Mouse (Mus musculus) midbrain, postnatal 0 days (tissue): ENCODE measurements at regions not wholly inside any gene's neighbourhood (a gene's known extent, or its start where the extent isn't known, plus 50 kb on each side); places are given as distances from the start of the nearest gene placed in this dataset.

Source experiments
- ATAC-seq: fragments of 200-750 bp; cut with Nextera tagmentation; 2 replicates; pipeline ENCODE4 v1.8.0; 2017; ENCODE audit warnings: moderate number of reproducible peaks, mild to moderate bottlenecking, moderate TSS enrichment, moderate library complexity; ENCODE audit not compliant: low FRiP score
- DNase-seq: peaks from one replicate; pipeline ENCODE4 v3.0.0-alpha.2; 2015; ENCODE audit warnings: low spot score
- H3K27ac ChIP-seq: fragments of 300-500 bp; sonication (generic); 2 replicates; pipeline ENCODE4 v1.5.1; 2014; ENCODE audit warnings: low read depth, mild to moderate bottlenecking, low read length, mixed read lengths
- H3K27me3 ChIP-seq: fragments of 300-500 bp; sonication (generic); 2 replicates; pipeline ENCODE4 v1.6.1; 2014; ENCODE audit warnings: low read length, control low read depth, mixed read lengths; ENCODE audit not compliant: insufficient read depth
- H3K36me3 ChIP-seq: fragments of 300-500 bp; sonication (generic); 2 replicates; pipeline ENCODE4 v1.6.1; 2014; ENCODE audit warnings: low read length, control low read depth, mixed read lengths; ENCODE audit not compliant: insufficient read depth
- H3K4me1 ChIP-seq: fragments of 300-500 bp; sonication (generic); 2 replicates; pipeline ENCODE4 v1.6.1; 2014; ENCODE audit warnings: mild to moderate bottlenecking, control low read depth, antibody characterized with exemption, low read length, mixed read lengths; ENCODE audit not compliant: insufficient read depth
- H3K4me2 ChIP-seq: fragments of 300-500 bp; sonication (generic); 2 replicates; pipeline ENCODE4 v1.6.1; 2014; ENCODE audit warnings: low read depth, mild to moderate bottlenecking, low read length, mixed read lengths; ENCODE audit not compliant: poor library complexity, severe bottlenecking
- H3K4me3 ChIP-seq: fragments of 300-500 bp; sonication (generic); 2 replicates; pipeline ENCODE4 v1.5.1; 2014; ENCODE audit warnings: low read depth, mild to moderate bottlenecking, low read length, moderate library complexity
- H3K9ac ChIP-seq: fragments of 300-500 bp; sonication (generic); replicated peaks from 2 replicates; pipeline ENCODE4 v1.6.1; 2014; ENCODE audit warnings: mild to moderate bottlenecking, low read length, moderate library complexity, mixed read lengths; ENCODE audit not compliant: poor library complexity, severe bottlenecking
- H3K9me3 ChIP-seq: fragments of 300-500 bp; sonication (generic); 2 replicates; pipeline ENCODE4 v1.6.1; 2016; ENCODE audit warnings: low read length, control low read depth
- CTCF ChIP-seq: IDR thresholded peaks from 2 replicates; pipeline ENCODE4 v1.5.1; 2016; ENCODE audit warnings: antibody characterized with exemption, mild to moderate bottlenecking
- WGBS: fragments of 180-500 bp; shearing (Covaris S2); extraction: QIAGEN DNeasy Blood & Tissue Kit; methylation state at CpG from one replicate; pipeline ENCODE4 v1.1.7; 2014; 5-methylcytosine and 5-hydroxymethylcytosine counted together

DNA sequence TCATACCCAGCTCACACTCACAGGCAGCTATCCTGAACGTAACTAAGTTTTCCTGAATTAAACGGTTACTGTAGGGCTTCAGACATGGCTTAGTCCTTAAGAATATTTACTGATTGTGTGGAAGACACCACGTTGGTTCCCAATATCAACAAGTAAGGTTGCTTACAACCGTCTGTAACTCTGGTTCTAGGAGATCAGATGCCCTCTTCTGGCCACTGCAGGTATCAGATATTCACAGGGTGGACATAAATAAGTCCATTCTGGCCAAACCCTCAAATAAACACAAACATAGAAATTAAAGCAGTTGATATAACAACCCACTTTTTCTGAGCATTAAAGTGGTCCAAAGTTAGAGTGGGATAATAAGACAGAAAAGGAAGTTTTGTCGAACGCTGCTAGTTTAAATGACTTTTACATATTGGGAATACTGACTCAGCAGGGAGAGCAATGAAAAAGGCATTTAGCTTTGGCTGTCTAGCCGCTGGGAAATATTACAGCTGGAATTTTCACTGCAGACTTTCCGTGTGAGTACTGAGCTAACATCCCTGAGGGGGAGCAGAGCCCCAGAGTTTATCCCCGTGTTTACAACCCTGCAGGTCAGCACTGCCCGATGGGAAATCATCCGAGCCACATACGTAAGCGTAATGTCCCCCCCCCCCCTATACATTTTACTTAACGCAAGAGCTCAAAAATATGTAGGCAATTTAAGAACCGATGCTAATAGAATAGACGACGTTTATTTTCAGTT is 264.4 kb downstream of the Pou4f1 start:
- no peak overlapping the region for H3K9ac ChIP-seq
- H3K4me2 ChIP-seq: no peak overlapping the region
- H3K36me3 ChIP-seq: no peaks in the 10 kb centered on the region
- H3K27ac ChIP-seq: no peak overlapping the region
- no peak for DNase-seq
- no peaks in the 10 kb centered on the region for H3K4me1 ChIP-seq
- H3K9me3 ChIP-seq: no peaks in the 10 kb centered on the region
- no peak overlapping the region for H3K4me3 ChIP-seq
- H3K27me3 ChIP-seq: no peaks in the 10 kb centered on the region
- TF ChIP-seq CTCF: peak; percentile 56
- ATAC-seq: no peak
- 77% methylated on average over 17 of the region's 17 CpGs for WGBS

DNA sequence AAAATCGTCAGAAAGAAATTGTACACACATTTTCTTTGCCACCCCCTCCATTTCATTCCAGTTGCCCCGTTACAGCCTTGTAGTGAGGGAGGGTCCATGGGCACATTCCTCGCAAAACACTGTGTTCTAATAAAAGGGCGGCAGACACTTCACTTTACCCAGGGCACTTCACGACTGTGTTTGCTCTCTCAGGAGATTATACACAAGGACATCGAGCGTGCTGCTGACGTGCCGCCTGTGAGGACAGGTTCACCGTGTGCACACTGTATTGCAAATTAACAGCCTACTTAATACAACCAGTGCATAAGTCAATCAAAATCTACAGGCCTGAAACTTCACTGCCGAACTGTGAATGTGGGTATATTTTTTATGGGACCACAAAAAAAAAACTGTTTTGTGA is 274.6 kb downstream of the Pou4f1 start:
- Histone ChIP-seq H3K4me3 (no peak overlapping the region), H3K9ac (no peak overlapping the region), H3K4me1 (no peaks in the 10 kb centered on the region), H3K27me3 (no peaks in the 10 kb centered on the region), H3K27ac (no peak overlapping the region), H3K36me3 (no peaks in the 10 kb centered on the region), H3K9me3 (no peaks in the 10 kb centered on the region), H3K4me2 (0 out of 2 replicates have a peak overlapping the region, but pooled peaks have one; percentile 12)
- no peak for TF ChIP-seq CTCF
- ATAC-seq: no peak
- DNase-seq: no peak
- WGBS: 61% methylated on average over 11 of the region's 11 CpGs

DNA sequence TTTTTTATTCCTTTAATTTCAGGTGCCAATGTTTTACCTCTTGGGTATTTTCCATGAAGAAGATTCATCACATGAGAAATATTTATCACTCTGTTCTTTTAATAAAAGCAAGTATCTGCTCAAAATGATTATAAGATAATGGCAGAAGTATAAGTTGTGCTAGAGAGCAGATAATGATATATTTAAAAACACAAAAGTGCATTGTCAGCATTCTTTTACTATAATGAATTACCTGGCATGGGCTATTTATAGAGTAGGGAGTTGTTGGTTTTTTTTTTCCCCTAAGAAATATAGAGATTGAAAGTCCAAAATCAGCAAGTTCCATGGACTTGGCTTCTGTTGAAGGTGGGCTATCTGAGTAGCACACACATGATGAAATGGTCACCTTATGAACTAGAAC is 292.7 kb downstream of the Pou4f1 start:
- Histone ChIP-seq H3K9me3 (no peaks in the 10 kb centered on the region), H3K36me3 (no peaks in the 10 kb centered on the region), H3K9ac (no peak overlapping the region), H3K4me2 (no peak overlapping the region), H3K4me3 (no peak overlapping the region), H3K27ac (no peak overlapping the region), H3K4me1 (no peaks in the 10 kb centered on the region), H3K27me3 (no peaks in the 10 kb centered on the region)
- DNase-seq (no peak), ATAC-seq (no peak)
- TF ChIP-seq CTCF: no peak

DNA sequence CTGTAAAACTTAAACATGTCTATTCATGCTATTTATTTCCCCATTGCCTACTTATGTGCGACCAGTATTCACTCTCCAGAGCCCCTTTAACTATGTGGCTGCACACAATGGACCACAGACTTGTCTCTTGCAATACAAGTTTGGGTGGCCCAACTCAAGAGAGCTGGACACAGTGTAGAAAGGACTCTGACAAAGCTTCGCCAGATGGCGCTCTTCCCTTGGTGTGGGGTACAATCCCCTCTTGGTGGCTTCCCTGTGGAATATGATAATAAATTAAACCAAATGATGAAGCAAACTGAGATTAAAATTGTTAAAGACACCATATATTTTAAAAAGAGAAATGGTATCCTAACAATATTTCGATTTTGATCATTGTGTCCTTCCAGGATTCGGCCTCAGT is 302.6 kb upstream of the Ednrb start:
- H3K36me3 ChIP-seq: no peaks in the 10 kb centered on the region
- DNase-seq: peak; percentile 28
- 55% methylated on average over 5 of the region's 5 CpGs for WGBS
- H3K4me1 ChIP-seq: no peaks in the 10 kb centered on the region
- no peak overlapping the region for H3K27ac ChIP-seq
- peak; percentile 50 for TF ChIP-seq CTCF
- H3K4me2 ChIP-seq: no peak overlapping the region
- no peak for ATAC-seq
- H3K9ac ChIP-seq: no peak overlapping the region
- no peaks in the 10 kb centered on the region for H3K27me3 ChIP-seq
- H3K4me3 ChIP-seq: no peak overlapping the region
- no peaks in the 10 kb centered on the region for H3K9me3 ChIP-seq

DNA sequence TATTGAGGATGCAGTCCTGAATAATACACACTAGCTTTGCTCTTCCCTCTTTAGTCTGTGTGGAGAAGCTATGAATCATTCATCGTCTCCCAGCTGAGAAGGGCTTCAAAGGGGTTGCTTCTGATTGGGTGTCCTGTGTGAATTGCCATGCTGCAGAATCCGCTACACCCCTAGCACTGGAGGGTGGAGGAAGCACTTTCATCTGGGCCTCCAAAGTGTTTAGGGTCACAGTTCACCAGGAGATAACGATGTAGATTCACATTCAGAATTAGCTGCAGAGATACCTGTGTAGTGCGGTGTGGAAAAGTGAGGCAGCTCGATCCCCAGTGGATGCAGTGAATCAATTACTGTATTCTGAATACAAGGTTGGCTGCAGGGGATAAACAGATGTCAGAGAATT is 301.2 kb upstream of the Ednrb start:
- Histone ChIP-seq H3K4me3 (no peak overlapping the region), H3K27ac (0 out of 2 replicates have a peak overlapping the region, but pooled peaks have one; percentile 38), H3K4me2 (no peak overlapping the region), H3K9me3 (no peaks in the 10 kb centered on the region), H3K27me3 (no peaks in the 10 kb centered on the region), H3K36me3 (no peaks in the 10 kb centered on the region), H3K9ac (no peak overlapping the region), H3K4me1 (no peaks in the 10 kb centered on the region)
- no peak for DNase-seq
- WGBS: 14% methylated on average over 5 of the region's 5 CpGs
- peak; percentile 88 for ATAC-seq
- no peak for TF ChIP-seq CTCF

DNA sequence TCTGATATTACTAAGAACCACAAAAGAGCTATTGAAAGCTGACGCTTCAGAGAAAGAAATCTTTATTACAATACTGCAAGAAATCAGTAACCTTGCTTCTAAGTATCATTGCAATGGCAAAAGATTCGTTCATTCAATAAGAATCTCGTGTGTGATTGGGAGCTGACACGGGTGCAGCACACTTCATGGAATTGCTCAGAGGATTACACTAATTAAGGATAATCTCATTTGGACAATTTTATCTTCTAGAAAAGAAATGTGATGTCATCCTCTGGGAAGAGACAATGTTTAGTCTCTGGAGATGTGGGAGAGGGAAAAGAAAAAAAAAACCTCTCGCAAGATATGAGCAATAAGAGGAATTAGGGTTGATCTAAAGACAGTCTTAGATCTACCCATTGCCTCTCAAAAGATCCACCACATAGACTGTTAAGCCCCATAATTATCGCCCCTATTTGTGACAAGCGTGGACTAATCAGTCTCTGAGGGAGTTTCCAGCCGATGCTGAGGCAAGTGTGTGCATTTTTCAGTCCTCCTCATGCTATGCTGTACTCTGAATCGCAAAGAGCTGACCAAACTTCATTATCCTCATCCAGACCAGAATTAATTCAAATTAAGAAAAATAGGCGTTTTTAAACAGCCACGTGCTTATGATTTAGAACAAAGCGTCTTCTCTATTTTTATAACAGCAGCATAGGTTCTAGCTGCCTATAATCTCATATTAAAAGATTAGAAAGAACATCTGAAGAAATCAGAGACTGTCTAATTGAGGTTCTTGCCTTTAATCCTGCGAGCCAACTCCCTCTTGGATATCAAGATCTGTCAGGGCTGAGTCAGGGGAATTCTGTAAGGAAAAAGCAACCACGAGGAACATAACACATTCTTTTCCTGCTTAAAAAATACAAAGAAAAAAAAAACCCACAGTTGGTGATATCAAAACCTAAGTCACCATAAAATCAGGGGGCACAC is 271.1 kb upstream of the Ednrb start:
- WGBS: 26% methylated on average over 14 of the region's 14 CpGs
- Histone ChIP-seq H3K4me3 (0 out of 2 replicates have a peak overlapping the region, but pooled peaks have one; percentile 9), H3K36me3 (no peaks in the 10 kb centered on the region), H3K27me3 (no peaks in the 10 kb centered on the region), H3K9ac (no peak overlapping the region), H3K4me1 (no peaks in the 10 kb centered on the region; the same call in 1 of the 2 replicates), H3K27ac (no peak overlapping the region), H3K9me3 (no peaks in the 10 kb centered on the region), H3K4me2 (peak overlapping the region; percentile 25)
- no peak for TF ChIP-seq CTCF
- peak; percentile 41; the same call in 1 of the 2 replicates for ATAC-seq
- DNase-seq: no peak
